Mouse (Mus musculus) common myeloid progenitor, adult 5-6 weeks (primary cell): ENCODE measurements around the gene Gm17542. TPM values are rescaled to one million over a fixed set of nuclear protein-coding genes. Genes with fewer than 3 reads are reported as not detected.
"Not testable (repeated sequence)": the region's sequence is repeated elsewhere in the genome, so short reads cannot be mapped to it uniquely, and the experiment has no call there.

Source experiments
- ATAC-seq: replicated peaks from 2 replicates; pipeline ENCODE4 v1.8.0; 2016; ENCODE audit warnings: low read depth, mild to moderate bottlenecking, moderate TSS enrichment, inconsistent platforms; ENCODE audit not compliant: poor library complexity, severe bottlenecking
- total RNA-seq: library from RNA; stranded (forward); fragments of 200-1000, 187-1606 nt; gene quantifications from 2 replicates; pipeline ENCODE4 v1.2.3, GENCODE M21; 2017

The Gm17542 gene
- total RNA-seq, result not detected in 2 replicates

GRCm38 (mm10) chr10:58718110-58718509 lies at the start of gene Gm17542:
Gene Gm17542 (minus strand): TSS chr10:58718210.
- ATAC-seq, result not testable (repeated sequence)

- no peak for ATAC-seq
Observed at GRCm38 (mm10) chr10:58739779-58740178, 21.8 kb upstream of the Gm17542 start.

DNA sequence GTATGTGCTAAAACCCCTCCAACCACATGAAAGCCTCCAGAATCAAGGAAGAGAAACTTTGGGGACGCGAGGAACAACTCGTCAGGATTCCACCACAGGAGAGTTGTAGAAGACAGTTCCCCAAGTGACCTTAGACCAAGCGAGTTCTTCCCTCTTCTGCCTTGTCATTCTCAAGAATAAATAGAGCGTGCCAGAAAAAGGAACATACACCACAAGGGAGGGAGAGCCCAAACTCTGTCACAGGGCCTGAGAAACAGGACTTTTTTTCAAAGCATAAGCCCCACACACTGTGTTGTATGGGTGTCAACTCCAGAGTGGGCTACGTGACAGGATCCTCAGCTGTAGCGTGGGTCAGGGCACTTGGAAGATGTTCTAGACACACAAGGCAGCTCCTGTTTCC lies 20.1 kb upstream of the Gm17542 start:
- 0 out of 2 replicates have a peak, but pooled peaks have one; percentile 60 for ATAC-seq

DNA sequence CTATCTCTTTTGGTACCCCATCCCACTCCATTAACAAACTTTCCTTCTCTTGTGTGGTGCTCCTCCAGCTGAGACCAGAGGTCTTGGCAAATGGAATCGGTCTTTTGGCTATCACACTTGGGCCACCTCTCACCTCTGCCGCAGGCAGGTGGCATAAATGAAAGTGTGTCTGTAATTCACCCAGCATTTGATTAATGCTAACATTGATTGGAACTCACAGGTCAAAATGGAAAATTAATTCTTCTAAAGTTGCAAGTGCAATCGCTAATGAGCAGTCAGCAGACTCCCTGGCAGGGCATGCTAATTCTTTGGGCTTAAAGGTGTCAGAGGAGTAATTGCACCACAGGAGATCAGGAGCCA lies 3.2 kb downstream of the Gm17542 start:
- no peak for ATAC-seq

GRCm38 (mm10) chr10:58713855-58714788 lies 3.9 kb downstream of the Gm17542 start:
- peak; percentile 69 for ATAC-seq

- peak; percentile 65 for ATAC-seq
Observed at GRCm38 (mm10) chr10:58713225-58713624, 4.8 kb downstream of the Gm17542 start.

DNA sequence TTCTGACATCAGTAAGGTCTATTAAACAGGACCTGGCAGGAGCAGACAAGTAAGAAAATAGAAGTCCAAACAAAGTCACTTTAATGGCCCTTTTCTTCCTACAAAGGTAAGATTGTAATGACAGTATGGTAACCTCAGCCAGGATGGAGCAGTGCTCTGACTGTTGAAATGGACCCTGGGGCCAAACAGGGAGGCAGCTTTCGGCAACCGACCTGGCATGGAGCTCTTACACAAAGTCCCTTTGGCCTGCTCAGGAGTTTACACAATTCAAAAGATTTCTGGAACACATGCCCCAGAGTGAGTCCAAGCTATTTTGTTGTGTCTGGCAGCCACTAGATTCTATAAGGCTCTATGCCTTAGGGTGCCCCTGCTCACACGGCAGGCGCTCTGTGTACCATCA lies 9.0 kb downstream of the Gm17542 start:
- no peak for ATAC-seq

DNA sequence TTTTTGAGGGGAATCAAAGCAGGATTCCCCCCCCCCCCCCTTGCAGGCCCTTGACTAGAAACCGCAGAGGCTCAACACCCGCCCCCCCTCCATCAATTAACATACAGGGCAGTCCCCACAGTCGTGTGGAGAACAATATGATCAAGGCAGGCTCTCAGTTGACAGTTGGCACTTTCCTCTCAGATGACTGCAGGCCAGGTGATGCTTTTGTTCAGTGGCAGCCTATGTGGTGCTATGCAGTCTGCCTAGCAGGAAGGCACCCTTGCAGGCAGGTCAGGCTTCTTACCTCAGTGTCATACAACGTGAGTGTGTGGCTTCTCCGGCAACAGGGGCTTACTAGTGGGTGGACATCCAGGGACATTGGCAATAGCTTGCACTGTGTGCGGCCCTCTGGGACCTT lies 17.4 kb downstream of the Gm17542 start:
- no peak for ATAC-seq

DNA sequence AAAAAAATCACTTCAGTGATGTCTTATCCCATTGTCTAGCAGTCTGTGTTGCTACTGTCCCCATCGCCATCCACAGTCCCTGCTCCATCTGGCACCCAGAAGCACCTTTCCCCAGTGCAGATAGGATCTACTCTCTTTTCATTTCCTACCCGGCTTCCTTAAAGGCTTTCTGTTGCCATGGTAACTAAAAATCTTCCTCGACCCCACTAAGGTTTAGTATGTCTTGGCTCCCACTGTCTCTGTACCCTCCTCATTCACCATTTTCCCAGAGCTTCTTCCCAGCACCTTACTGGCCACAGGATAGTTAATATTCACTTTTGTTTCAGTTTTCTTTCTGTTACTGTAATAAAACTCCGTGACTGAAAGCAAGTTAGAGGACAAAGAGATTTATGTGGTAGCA lies 17.9 kb downstream of the Gm17542 start:
- no peak for ATAC-seq

DNA sequence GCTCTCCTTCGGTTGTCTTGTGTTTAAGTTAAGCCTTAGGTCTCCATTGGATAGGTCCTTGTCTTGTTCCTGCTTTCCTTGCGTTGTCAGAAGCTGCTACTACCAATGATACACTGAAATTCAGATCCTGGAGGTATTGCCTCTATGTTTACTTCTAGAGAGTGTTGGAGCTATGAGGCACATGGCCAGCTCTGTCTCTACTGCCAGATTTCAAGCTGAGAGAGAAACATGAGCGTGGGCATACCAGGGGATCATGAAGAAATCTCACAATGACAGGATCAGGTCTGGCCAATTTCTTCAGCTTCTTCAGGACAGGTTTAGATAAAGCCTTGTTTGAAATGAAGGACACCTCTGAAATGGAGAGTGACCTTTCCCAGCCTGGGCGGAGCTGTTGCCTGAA lies 19.1 kb downstream of the Gm17542 start:
- ATAC-seq, result no peak

GRCm38 (mm10) chr10:58691051-58691450 lies 27.0 kb downstream of the Gm17542 start:
- ATAC-seq, result no peak

DNA sequence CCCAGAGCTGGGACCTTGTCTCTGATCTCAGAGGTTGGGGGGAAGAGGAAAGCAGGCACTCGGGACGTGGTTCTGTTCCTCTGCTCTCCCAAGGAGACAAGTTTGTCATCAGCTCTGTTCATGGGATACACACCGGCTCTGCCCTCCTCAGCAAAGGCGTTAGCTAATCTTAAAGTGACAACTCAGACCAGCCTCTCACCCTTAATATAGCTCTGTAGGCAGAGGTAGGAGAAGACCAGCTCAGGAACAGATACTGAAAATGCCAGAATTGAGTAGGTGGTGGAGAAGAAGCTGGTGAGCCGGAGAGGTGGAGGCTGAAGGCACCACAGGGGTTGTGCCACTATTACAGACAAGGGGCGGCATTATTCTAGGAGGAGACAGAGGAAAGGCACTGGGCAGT lies 38.7 kb downstream of the Gm17542 start:
- no peak for ATAC-seq

GRCm38 (mm10) chr10:58675533-58675932 lies 42.5 kb downstream of the Gm17542 start, which contains the start of gene Edar:
Gene Edar (minus strand): TSS chr10:58675654.
- peak; percentile 94 for ATAC-seq

GRCm38 (mm10) chr10:58673278-58674061 lies 44.5 kb downstream of the Gm17542 start:
- peak; percentile 78 for ATAC-seq

- ATAC-seq, result no peak
Observed at GRCm38 (mm10) chr10:58672557-58673277, 45.3 kb downstream of the Gm17542 start.

DNA sequence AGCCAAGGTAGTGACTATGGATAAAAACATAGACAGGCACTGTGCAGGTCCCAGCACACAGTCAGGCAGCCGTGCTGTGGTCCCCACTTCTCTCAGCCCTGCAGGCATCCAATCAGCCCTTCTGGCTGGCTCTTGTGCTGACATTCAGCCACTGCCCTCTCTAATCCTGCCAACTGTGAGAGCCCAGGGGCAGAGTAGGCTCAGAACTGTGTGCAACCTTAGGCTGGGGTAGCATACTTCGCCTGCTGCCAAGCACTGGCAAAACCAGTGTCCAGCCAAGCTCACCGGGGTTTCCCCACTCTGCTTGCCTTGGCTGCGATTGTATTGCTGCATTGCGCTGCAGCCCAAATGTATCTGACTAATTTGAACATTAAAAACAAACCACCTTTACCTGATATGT lies 54.1 kb downstream of the Gm17542 start:
- no peak for ATAC-seq
